Mouse (Mus musculus): Measurements from ENCODE around the gene Acvr1c. TPM values are rescaled to one million over a fixed set of nuclear protein-coding genes. Genes with fewer than 3 reads are reported as not detected.
A peak's percentile ranks its signal among the peaks of the same experiment; 100 is the strongest.

The Acvr1c gene
- 0.45 and 0.81 TPM in 2 replicates for polyA plus RNA-seq (2014; fragmentation: Nextera tagmentation; extraction: Ambion mirVana)

- ATAC-seq (replicated peaks; ENCODE audit: low FRiP score) (peak; percentile 84), DNase-seq (ENCODE audit: low spot score) (peak; percentile 68)
- Histone ChIP-seq H3K4me3 (ENCODE audit: low read depth, low read length) (peak within 1 kb of the TSS; percentile 48), H3K9ac (ENCODE audit: low read length) (peak within 1 kb of the TSS; percentile 48), H3K9me3 (ENCODE audit: control insufficient read depth, low read length) (no peaks in the 10 kb centered on the region), H3K27me3 (ENCODE audit: control insufficient read depth, insufficient read depth, low read length) (peaks cover 12% of the 10 kb centered on the region), H3K4me2 (ENCODE audit: low read depth, low read length, severe bottlenecking) (peak within 1 kb of the TSS; percentile 100), H3K27ac (ENCODE audit: low read depth, low read length) (no peak within 1 kb of the TSS), H3K4me1 (replicated peaks; ENCODE audit: control insufficient read depth, insufficient read depth, low read length) (peaks cover 6% of the 10 kb centered on the region; the same call in 1 of the 2 replicates), H3K36me3 (ENCODE audit: control insufficient read depth, insufficient read depth, low read length) (no peaks in the 10 kb centered on the region)
- under 1% methylated on average over 65 of the region's 65 CpGs for WGBS
Measured at GRCm38 (mm10) chr2:58357414-58358131, at the start of gene Acvr1c. Gene Acvr1c (minus strand): TSS chr2:58357895.

DNA sequence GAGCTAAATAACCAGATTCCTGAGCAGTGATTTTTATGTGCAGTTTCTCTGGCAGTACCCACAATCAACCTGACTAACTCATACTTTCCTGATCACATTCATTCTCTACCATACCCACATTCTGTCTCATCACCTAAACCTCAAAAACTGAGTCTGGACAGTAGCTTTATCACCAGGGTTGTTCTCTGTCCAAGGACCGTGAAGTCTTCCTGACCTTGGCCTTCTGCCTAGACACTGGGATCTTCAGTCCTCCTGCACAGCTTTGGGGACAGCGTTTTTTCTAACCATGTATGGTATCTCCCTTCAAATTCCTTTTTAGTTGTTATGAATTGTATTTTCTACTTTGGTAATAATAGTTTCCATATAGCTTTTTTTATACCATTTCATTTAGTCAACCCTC is 45.8 kb upstream of the Acvr1c start:
- H3K9me3 ChIP-seq (ENCODE audit: control insufficient read depth, low read length), result no peaks in the 10 kb centered on the region
- no peaks in the 10 kb centered on the region for H3K36me3 ChIP-seq (ENCODE audit: control insufficient read depth, insufficient read depth, low read length)
- WGBS, result 88% methylated on average over 2 of the region's 2 CpGs
- no peak overlapping the region for H3K4me2 ChIP-seq (ENCODE audit: low read depth, low read length, severe bottlenecking)
- H3K4me3 ChIP-seq (ENCODE audit: low read depth, low read length), result no peak overlapping the region
- no peak overlapping the region for H3K27ac ChIP-seq (ENCODE audit: low read depth, low read length)
- no peaks in the 10 kb centered on the region for H3K4me1 ChIP-seq (replicated peaks; ENCODE audit: control insufficient read depth, insufficient read depth, low read length)
- DNase-seq (ENCODE audit: low spot score), result no peak
- H3K27me3 ChIP-seq (ENCODE audit: control insufficient read depth, insufficient read depth, low read length), result no peaks in the 10 kb centered on the region
- no peak overlapping the region for H3K9ac ChIP-seq (ENCODE audit: low read length)
- ATAC-seq (replicated peaks; ENCODE audit: low FRiP score), result no peak

- Histone ChIP-seq H3K27me3 (ENCODE audit: control insufficient read depth, insufficient read depth, low read length) (no peaks in the 10 kb centered on the region), H3K4me3 (ENCODE audit: low read depth, low read length) (no peak overlapping the region), H3K4me1 (replicated peaks; ENCODE audit: control insufficient read depth, insufficient read depth, low read length) (no peaks in the 10 kb centered on the region), H3K9ac (ENCODE audit: low read length) (no peak overlapping the region), H3K9me3 (ENCODE audit: control insufficient read depth, low read length) (no peaks in the 10 kb centered on the region), H3K4me2 (ENCODE audit: low read depth, low read length, severe bottlenecking) (no peak overlapping the region), H3K27ac (ENCODE audit: low read depth, low read length) (no peak overlapping the region), H3K36me3 (ENCODE audit: control insufficient read depth, insufficient read depth, low read length) (no peaks in the 10 kb centered on the region)
- no peak for DNase-seq (ENCODE audit: low spot score)
- ATAC-seq (replicated peaks; ENCODE audit: low FRiP score), result no peak
- WGBS, result 82% methylated on average over 7 of the region's 7 CpGs
Measured at GRCm38 (mm10) chr2:58388601-58389000, 30.9 kb upstream of the Acvr1c start.

GRCm38 (mm10) chr2:58380020-58380419 is 22.3 kb upstream of the Acvr1c start:
- Histone ChIP-seq H3K27me3 (ENCODE audit: control insufficient read depth, insufficient read depth, low read length) (no peaks in the 10 kb centered on the region), H3K4me2 (ENCODE audit: low read depth, low read length, severe bottlenecking) (no peak overlapping the region), H3K4me3 (ENCODE audit: low read depth, low read length) (no peak overlapping the region), H3K36me3 (ENCODE audit: control insufficient read depth, insufficient read depth, low read length) (no peaks in the 10 kb centered on the region), H3K27ac (ENCODE audit: low read depth, low read length) (no peak overlapping the region), H3K9me3 (ENCODE audit: control insufficient read depth, low read length) (no peaks in the 10 kb centered on the region), H3K9ac (ENCODE audit: low read length) (no peak overlapping the region), H3K4me1 (replicated peaks; ENCODE audit: control insufficient read depth, insufficient read depth, low read length) (no peaks in the 10 kb centered on the region)
- 77% methylated on average over 5 of the region's 5 CpGs for WGBS
- ATAC-seq (replicated peaks; ENCODE audit: low FRiP score) (no peak), DNase-seq (ENCODE audit: low spot score) (no peak)

DNA sequence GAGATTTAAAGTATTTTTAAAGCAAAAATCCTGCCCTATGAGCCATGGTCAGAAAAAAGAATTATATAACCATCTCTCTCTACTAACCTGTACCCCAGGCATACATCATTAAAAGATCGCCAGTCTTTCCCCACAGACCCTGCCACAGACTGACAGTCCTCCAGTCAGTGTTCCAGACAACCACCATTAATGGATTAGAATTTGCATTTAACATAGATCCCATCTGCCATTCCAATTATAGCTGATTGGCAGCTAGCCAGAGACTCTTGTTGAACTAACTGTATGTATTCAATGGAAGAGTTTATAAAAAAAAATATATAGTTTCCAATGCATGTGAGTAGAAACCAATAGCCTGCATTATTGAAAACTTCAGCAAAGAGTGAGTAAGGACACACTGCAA is 21.8 kb upstream of the Acvr1c start:
- H3K4me3 ChIP-seq (ENCODE audit: low read depth, low read length), result no peak overlapping the region
- no peaks in the 10 kb centered on the region for H3K4me1 ChIP-seq (replicated peaks; ENCODE audit: control insufficient read depth, insufficient read depth, low read length)
- ATAC-seq (replicated peaks; ENCODE audit: low FRiP score) (no peak), DNase-seq (ENCODE audit: low spot score) (no peak)
- H3K36me3 ChIP-seq (ENCODE audit: control insufficient read depth, insufficient read depth, low read length), result no peaks in the 10 kb centered on the region
- no peak overlapping the region for H3K9ac ChIP-seq (ENCODE audit: low read length)
- WGBS, result 74% methylated on average over 1 of the region's 1 CpGs
- H3K9me3 ChIP-seq (ENCODE audit: control insufficient read depth, low read length), result no peaks in the 10 kb centered on the region
- H3K27me3 ChIP-seq (ENCODE audit: control insufficient read depth, insufficient read depth, low read length), result no peaks in the 10 kb centered on the region
- H3K4me2 ChIP-seq (ENCODE audit: low read depth, low read length, severe bottlenecking), result no peak overlapping the region
- H3K27ac ChIP-seq (ENCODE audit: low read depth, low read length), result no peak overlapping the region

GRCm38 (mm10) chr2:58377417-58378130 is 19.9 kb upstream of the Acvr1c start:
- DNase-seq (ENCODE audit: low spot score), result no peak
- H3K36me3 ChIP-seq (ENCODE audit: control insufficient read depth, insufficient read depth, low read length), result no peaks in the 10 kb centered on the region
- H3K4me1 ChIP-seq (replicated peaks; ENCODE audit: control insufficient read depth, insufficient read depth, low read length), result no peaks in the 10 kb centered on the region
- no peak overlapping the region for H3K9ac ChIP-seq (ENCODE audit: low read length)
- H3K4me2 ChIP-seq (ENCODE audit: low read depth, low read length, severe bottlenecking), result no peak overlapping the region
- no peaks in the 10 kb centered on the region for H3K27me3 ChIP-seq (ENCODE audit: control insufficient read depth, insufficient read depth, low read length)
- peak; percentile 54; the same call in 1 of the 2 replicates for ATAC-seq (replicated peaks; ENCODE audit: low FRiP score)
- no peak overlapping the region for H3K27ac ChIP-seq (ENCODE audit: low read depth, low read length)
- no peaks in the 10 kb centered on the region for H3K9me3 ChIP-seq (ENCODE audit: control insufficient read depth, low read length)
- WGBS, result 58% methylated on average over 9 of the region's 9 CpGs
- H3K4me3 ChIP-seq (ENCODE audit: low read depth, low read length), result no peak overlapping the region

GRCm38 (mm10) chr2:58366196-58366595 is 8.5 kb upstream of the Acvr1c start:
- Histone ChIP-seq H3K4me2 (ENCODE audit: low read depth, low read length, severe bottlenecking) (no peak overlapping the region), H3K4me3 (ENCODE audit: low read depth, low read length) (no peak overlapping the region), H3K27me3 (ENCODE audit: control insufficient read depth, insufficient read depth, low read length) (no peaks in the 10 kb centered on the region), H3K4me1 (replicated peaks; ENCODE audit: control insufficient read depth, insufficient read depth, low read length) (no peaks in the 10 kb centered on the region), H3K9ac (ENCODE audit: low read length) (no peak overlapping the region), H3K9me3 (ENCODE audit: control insufficient read depth, low read length) (no peaks in the 10 kb centered on the region), H3K36me3 (ENCODE audit: control insufficient read depth, insufficient read depth, low read length) (no peaks in the 10 kb centered on the region), H3K27ac (ENCODE audit: low read depth, low read length) (no peak overlapping the region)
- DNase-seq (ENCODE audit: low spot score) (no peak), ATAC-seq (replicated peaks; ENCODE audit: low FRiP score) (no peak)
- WGBS, result 66% methylated on average over 3 of the region's 3 CpGs

DNA sequence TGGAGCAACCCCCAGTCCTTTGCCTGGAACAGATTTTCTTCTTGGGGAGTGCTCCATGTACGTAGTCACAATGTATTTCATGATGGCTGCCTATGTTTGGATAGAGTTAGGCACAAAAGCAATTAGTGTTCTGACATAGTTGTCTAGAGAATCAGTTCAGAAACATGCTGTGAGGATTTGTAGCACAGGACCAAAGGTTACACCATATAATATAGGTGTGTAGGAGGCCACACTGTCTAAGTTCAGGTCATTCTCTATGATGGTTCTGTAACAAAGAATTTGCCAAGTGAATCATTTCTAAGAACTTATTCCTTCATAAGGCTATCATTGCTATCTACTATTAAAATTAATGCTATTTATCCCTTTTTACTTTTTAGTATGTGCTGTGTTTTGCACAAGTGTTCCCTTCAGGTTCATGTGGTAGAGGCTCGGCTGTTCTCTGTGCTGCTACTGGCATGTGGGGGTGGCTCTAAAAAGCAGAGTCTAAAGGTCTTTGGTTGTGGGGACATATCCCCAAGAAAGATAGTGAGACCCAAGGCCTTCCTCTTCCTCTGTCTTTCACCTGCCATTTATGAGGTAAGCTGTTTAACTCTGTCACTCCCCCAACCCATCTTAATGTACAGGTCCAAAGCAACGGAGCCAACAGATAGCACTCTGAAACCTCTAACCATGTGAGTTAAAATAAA is 3.8 kb upstream of the Acvr1c start:
- H3K9ac ChIP-seq (ENCODE audit: low read length), result no peak overlapping the region
- peaks cover 6% of the 10 kb centered on the region; the same call in 1 of the 2 replicates for H3K4me1 ChIP-seq (replicated peaks; ENCODE audit: control insufficient read depth, insufficient read depth, low read length)
- no peak overlapping the region for H3K4me2 ChIP-seq (ENCODE audit: low read depth, low read length, severe bottlenecking)
- ATAC-seq (replicated peaks; ENCODE audit: low FRiP score), result no peak
- H3K27ac ChIP-seq (ENCODE audit: low read depth, low read length), result no peak overlapping the region
- no peaks in the 10 kb centered on the region for H3K9me3 ChIP-seq (ENCODE audit: control insufficient read depth, low read length)
- peaks cover 8% of the 10 kb centered on the region for H3K27me3 ChIP-seq (ENCODE audit: control insufficient read depth, insufficient read depth, low read length)
- H3K4me3 ChIP-seq (ENCODE audit: low read depth, low read length), result no peak overlapping the region
- DNase-seq (ENCODE audit: low spot score), result no peak
- no peaks in the 10 kb centered on the region for H3K36me3 ChIP-seq (ENCODE audit: control insufficient read depth, insufficient read depth, low read length)
- 91% methylated on average over 3 of the region's 3 CpGs for WGBS

Measured in forebrain, embryonic 11.5 days (tissue).